Comparison of ENCODE assay signal across 12 mouse cellular contexts in the genomic region with DNA sequence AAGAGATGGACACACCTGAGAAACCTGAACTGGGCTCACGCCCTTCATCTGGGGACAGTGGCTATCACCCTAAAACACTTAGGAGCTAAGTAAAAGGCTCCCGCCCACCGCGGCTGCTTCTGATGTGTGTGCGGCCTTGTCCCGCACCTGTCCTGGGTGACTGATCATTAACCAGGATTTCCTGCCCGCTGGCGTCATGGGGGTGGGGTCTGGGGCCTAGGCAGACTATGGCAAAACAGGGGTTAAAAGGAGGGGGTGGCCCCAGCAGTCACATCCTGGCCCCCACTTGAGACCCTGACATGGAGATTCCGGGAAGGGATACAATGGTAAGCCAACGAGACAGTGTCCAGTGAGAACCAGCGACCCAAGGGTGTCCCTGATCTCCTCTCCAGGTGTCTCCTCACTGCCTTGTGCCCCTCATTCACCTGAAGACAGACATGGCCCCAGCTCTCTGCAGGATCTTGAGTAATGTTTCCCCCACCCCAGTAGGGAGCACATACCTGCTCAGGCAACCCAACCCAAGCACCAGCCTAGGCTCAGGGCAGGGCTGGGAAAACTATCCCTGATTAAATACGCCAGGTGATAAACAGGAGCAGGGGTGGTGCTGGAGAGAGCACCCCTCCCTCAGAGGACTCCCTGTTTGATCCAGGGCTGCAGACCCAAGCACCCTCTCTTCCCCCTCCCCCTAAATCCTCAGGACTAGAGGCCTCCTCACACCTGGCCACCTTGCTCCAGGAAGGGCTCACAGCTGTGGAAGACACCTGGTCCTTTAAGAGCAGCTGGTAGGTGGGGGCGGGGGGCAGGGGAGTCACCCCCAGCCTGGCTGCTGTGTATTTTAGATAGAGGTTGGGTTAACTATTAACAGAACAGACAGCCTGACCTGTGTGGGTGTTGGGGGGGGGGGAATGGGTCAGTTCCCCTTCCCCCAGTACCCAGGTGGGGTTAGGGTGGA. TPM values are rescaled to one million over a fixed set of nuclear protein-coding genes. Genes with fewer than 3 reads are reported as not detected.
DNase-seq lines count a peak whose midpoint lies in the region; ATAC-seq and TF ChIP-seq lines count a peak whose summit lies in the region.
"Had no signal": no experiment of that assay in that cellular context is flagged by ENCODE, and none has a peak within 500 bp of the region (broad histone marks: within the 10 kb centered on the region; RNA-seq: fewer than 3 reads in every experiment).

No protein-coding gene starts in this region.

- TF ChIP-seq EP300 in lung, postnatal 0 days (IDR thresholded peaks at IDR 0.05), result no peak

- no peaks in the 10 kb centered on the region for H3K27me3 ChIP-seq in lung, embryonic 15.5 days
- H3K27me3 ChIP-seq in lung, postnatal 0 days (replicated peaks; ENCODE audit: insufficient read depth, low read length), result no peaks in the 10 kb centered on the region
- H3K27me3 ChIP-seq in small intestine, adult 2 months (ENCODE audit: control insufficient read depth, insufficient read depth, low read length), result no peaks in the 10 kb centered on the region; the same call in 1 of the 2 replicates
- no peaks in the 10 kb centered on the region for H3K27me3 ChIP-seq in thymus, adult 2 months (ENCODE audit: control insufficient read depth, insufficient read depth, low read length)
- H3K27me3 ChIP-seq: embryonic facial prominence, embryonic 15.5 days had no signal

- H3K27ac ChIP-seq in lung, embryonic 15.5 days, result peak overlapping the region; percentile 61
- no peak overlapping the region for H3K27ac ChIP-seq in lung, postnatal 0 days (ENCODE audit: low read length)
- H3K27ac ChIP-seq in small intestine, adult 2 months (ENCODE audit: insufficient read depth, low read depth, low read length), result peak overlapping the region; percentile 75
- no peak overlapping the region for H3K27ac ChIP-seq in thymus, adult 2 months (ENCODE audit: control insufficient read depth, insufficient read depth, low read length)
- H3K27ac ChIP-seq: embryonic facial prominence, embryonic 15.5 days had no signal

- peak overlapping the region; percentile 25 for H3K4me2 ChIP-seq in lung, embryonic 15.5 days
- H3K4me2 ChIP-seq in lung, postnatal 0 days (replicated peaks; ENCODE audit: low read depth, low read length), result no peak overlapping the region

- no peak overlapping the region; the same call in 1 of the 2 replicates for H3K4me3 ChIP-seq in lung, embryonic 15.5 days
- H3K4me3 ChIP-seq in lung, postnatal 0 days (ENCODE audit: low read depth, low read length), result no peak overlapping the region
- H3K4me3 ChIP-seq in small intestine, adult 2 months (ENCODE audit: low read depth, low read length), result 0 out of 2 replicates have a peak overlapping the region, but pooled peaks have one; percentile 1
- H3K4me3 ChIP-seq in thymus, adult 2 months (ENCODE audit: control insufficient read depth, insufficient read depth, low read length), result no peak overlapping the region

- peak; percentile 64 for DNase-seq in cerebellum, adult 11-12 months
- no peak for DNase-seq in lung, postnatal 0 days (ENCODE audit: low spot score)
- peak; percentile 48 to 58 for DNase-seq in kidney, postnatal 4 days
- no peak for DNase-seq in adrenal gland, postnatal 14 days
- DNase-seq in thymus, adult 2 months, result no peak

- H3K9me3 ChIP-seq in lung, embryonic 15.5 days, result no peaks in the 10 kb centered on the region
- no peaks in the 10 kb centered on the region for H3K9me3 ChIP-seq in lung, postnatal 0 days (ENCODE audit: low read length)
- H3K9me3 ChIP-seq: embryonic facial prominence, embryonic 15.5 days had no signal

- ATAC-seq in cerebellum, adult (ENCODE audit: insufficient number of reproducible peaks, low FRiP score, low TSS enrichment), result no peak
- no peak for ATAC-seq in lung, embryonic 15.5 days (ENCODE audit: borderline replicate concordance, extremely low read depth, low FRiP score, low TSS enrichment)
- no peak for ATAC-seq in lung, postnatal 0 days

- 53% methylated on average over 13 of the region's 13 CpGs for WGBS in lung, embryonic 15.5 days
- 54% methylated on average over 13 of the region's 13 CpGs for WGBS in lung, postnatal 0 days
- WGBS in small intestine, adult 2 months, result 15% methylated on average over 13 of the region's 13 CpGs
- WGBS in thymus, adult 2 months, result 87% methylated on average over 13 of the region's 13 CpGs

- TF ChIP-seq POLR2A in small intestine, adult 2 months (IDR thresholded peaks at IDR 0.05; ENCODE audit: low read depth, low read length), result no peak
- TF ChIP-seq POLR2A in thymus, adult 2 months (IDR thresholded peaks at IDR 0.05; ENCODE audit: control insufficient read depth, extremely low read depth, insufficient read depth, low read length, poor library complexity), result no peak

- H3K36me3 ChIP-seq in lung, embryonic 15.5 days, result peaks cover 23% of the 10 kb centered on the region
- H3K36me3 ChIP-seq in lung, postnatal 0 days (ENCODE audit: insufficient read depth, low read length), result no peaks in the 10 kb centered on the region
- peaks cover 7% of the 10 kb centered on the region; the same call in 1 of the 2 replicates for H3K36me3 ChIP-seq in small intestine, adult 2 months (ENCODE audit: control insufficient read depth, insufficient read depth, low read length)
- H3K36me3 ChIP-seq in thymus, adult 2 months (ENCODE audit: control insufficient read depth, insufficient read depth, low read length), result no peaks in the 10 kb centered on the region

- peaks cover 63% of the 10 kb centered on the region for H3K4me1 ChIP-seq in lung, embryonic 15.5 days
- H3K4me1 ChIP-seq in lung, postnatal 0 days (ENCODE audit: insufficient read depth, low read depth, low read length), result peaks cover 30% of the 10 kb centered on the region
- H3K4me1 ChIP-seq in small intestine, adult 2 months (ENCODE audit: control insufficient read depth, insufficient read depth, insufficient read length, low read length), result peaks cover 32% of the 10 kb centered on the region
- peaks cover 33% of the 10 kb centered on the region for H3K4me1 ChIP-seq in thymus, adult 2 months (replicated peaks; ENCODE audit: control insufficient read depth, insufficient read depth, low read length)

- no peak for TF ChIP-seq CTCF in lung, postnatal 0 days (IDR thresholded peaks at IDR 0.05)
- TF ChIP-seq CTCF in small intestine, adult 2 months (IDR thresholded peaks at IDR 0.05; ENCODE audit: extremely low read depth, insufficient read length, insufficient replicate concordance, low read depth, low read length), result no peak
- TF ChIP-seq CTCF in thymus, adult 2 months (IDR thresholded peaks at IDR 0.05; ENCODE audit: borderline replicate concordance, control insufficient read depth, extremely low read depth, insufficient read depth, low read length, poor library complexity), result no peak

- no peak overlapping the region; the same call in 1 of the 2 replicates for H3K9ac ChIP-seq in lung, embryonic 15.5 days
- H3K9ac ChIP-seq in lung, postnatal 0 days (replicated peaks; ENCODE audit: low read depth), result no peak overlapping the region
- H3K9ac ChIP-seq: embryonic facial prominence, embryonic 15.5 days had no signal

RNA-seq across cellular contexts. Expression of a gene that starts 3.5 kb away (rescaled TPM):
- polyA plus RNA-seq in lung, embryonic 15.5 days (2015; fragmentation: Nextera tagmentation; extraction: Ambion mirVana), result 23.5 and 25.2 TPM in 2 replicates
- 11.7 and 12.2 TPM in 2 replicates for polyA plus RNA-seq in lung, postnatal 0 days (2015; fragmentation: Nextera tagmentation; extraction: Ambion mirVana)
- polyA plus RNA-seq in small intestine, adult 2 months (2012; rRNA removed), result 17.0 and 25.8 TPM in 2 replicates
- 35.9 and 38.6 TPM in 2 replicates for total RNA-seq in adrenal gland, postnatal 14 days (2021)
- 67.2 and 76.3 TPM in 2 replicates for polyA plus RNA-seq in thymus, adult 2 months (2012; rRNA removed)

RNA-seq across cellular contexts. Expression of a gene that starts 16.0 kb away (rescaled TPM):
- polyA plus RNA-seq in lung, embryonic 15.5 days (2015; fragmentation: Nextera tagmentation; extraction: Ambion mirVana), result 2.2 and 2.4 TPM in 2 replicates
- 0.49 and 0.70 TPM in 2 replicates for polyA plus RNA-seq in lung, postnatal 0 days (2015; fragmentation: Nextera tagmentation; extraction: Ambion mirVana)
- 17.8 and 19.9 TPM in 2 replicates for polyA plus RNA-seq in small intestine, adult 2 months (2012; rRNA removed)
- 0.34 and 6.8 TPM in 2 replicates for total RNA-seq in adrenal gland, postnatal 14 days (2021)
- polyA plus RNA-seq in thymus, adult 2 months (2012; rRNA removed), result 0.51 and 0.69 TPM in 2 replicates
- total RNA-seq: heart, adult 8-10 months; layer of hippocampus, adult 8-10 months; megakaryocyte progenitor cell, adult 5-6 weeks had no signal

RNA-seq across cellular contexts. Expression of a gene that starts 16.3 kb away (rescaled TPM):
- polyA plus RNA-seq in lung, embryonic 15.5 days (2015; fragmentation: Nextera tagmentation; extraction: Ambion mirVana), result 3.0 and 3.6 TPM in 2 replicates
- polyA plus RNA-seq in lung, postnatal 0 days (2015; fragmentation: Nextera tagmentation; extraction: Ambion mirVana), result 2.3 and 2.6 TPM in 2 replicates
- 1.9 and 2.3 TPM in 2 replicates for polyA plus RNA-seq in small intestine, adult 2 months (2012; rRNA removed)
- total RNA-seq in adrenal gland, postnatal 14 days (2021), result 7.1 and 8.2 TPM in 2 replicates
- 3.6 and 5.0 TPM in 2 replicates for polyA plus RNA-seq in thymus, adult 2 months (2012; rRNA removed)

RNA-seq across cellular contexts. Expression of a gene that starts 16.9 kb away (rescaled TPM):
- 34.3 and 34.6 TPM in 2 replicates for polyA plus RNA-seq in lung, embryonic 15.5 days (2015; fragmentation: Nextera tagmentation; extraction: Ambion mirVana)
- 10.4 and 11.8 TPM in 2 replicates for polyA plus RNA-seq in lung, postnatal 0 days (2015; fragmentation: Nextera tagmentation; extraction: Ambion mirVana)
- 50.4 and 71.8 TPM in 2 replicates for polyA plus RNA-seq in small intestine, adult 2 months (2012; rRNA removed)
- 83.7 and 84.3 TPM in 2 replicates for total RNA-seq in adrenal gland, postnatal 14 days (2021)
- 150 and 189 TPM in 2 replicates for polyA plus RNA-seq in thymus, adult 2 months (2012; rRNA removed)

RNA-seq across cellular contexts. Expression of a gene that starts 20.1 kb away (rescaled TPM):
- not detected in 2 replicates for polyA plus RNA-seq in lung, embryonic 15.5 days (2015; fragmentation: Nextera tagmentation; extraction: Ambion mirVana)
- polyA plus RNA-seq in lung, postnatal 0 days (2015; fragmentation: Nextera tagmentation; extraction: Ambion mirVana), result not detected in 2 replicates
- not detected in 2 replicates for polyA plus RNA-seq in small intestine, adult 2 months (2012; rRNA removed)
- not detected in 2 replicates for total RNA-seq in adrenal gland, postnatal 14 days (2021)
- polyA plus RNA-seq in thymus, adult 2 months (2012; rRNA removed), result 0.12 TPM in 1 of 2 replicates, not detected in the other
- total RNA-seq: heart, adult 8-10 months; megakaryocyte progenitor cell, adult 5-6 weeks had no signal
- polyA plus RNA-seq: embryonic facial prominence, embryonic 15.5 days had no signal

Comparison
In these comparisons a context has a peak if more than half of its experiments do, and no peak if none do; other contexts are left out.
1. H3K27ac ChIP-seq: peak in lung, embryonic 15.5 days (single experiment) and small intestine, adult 2 months (single experiment); none in lung, postnatal 0 days (single experiment) and thymus, adult 2 months (single experiment).
2. DNase-seq: peak in cerebellum, adult 11-12 months (single experiment) and kidney, postnatal 4 days (2 of 2); none in lung, postnatal 0 days (single experiment), adrenal gland, postnatal 14 days (single experiment) and thymus, adult 2 months (single experiment).